15 mouse cellular contexts compared by ENCODE assay signal in genomic region chr2:116941816-116942215, GRCm38 (mm10).
DNase-seq lines count a peak whose midpoint lies in the region; ATAC-seq and TF ChIP-seq lines count a peak whose summit lies in the region.
"Had no signal": no experiment of that assay in that cellular context is flagged by ENCODE, and none has a peak within 500 bp of the region (broad histone marks: within the 10 kb centered on the region; RNA-seq: fewer than 3 reads in every experiment).

No protein-coding gene starts in this region.

- TF ChIP-seq CTCF in lung, adult 2 months (IDR thresholded peaks at IDR 0.05; ENCODE audit: insufficient read depth, low read length), result no peak

- H3K79me2 ChIP-seq in myocyte (ENCODE audit: control insufficient read depth, insufficient read depth), result no peaks in the 10 kb centered on the region

- no peak for ATAC-seq in intestine, embryonic 16.5 days
- ATAC-seq in intestine, embryonic 15.5 days, result no peak
- ATAC-seq in lung, embryonic 15.5 days (ENCODE audit: borderline replicate concordance, extremely low read depth, low FRiP score, low TSS enrichment), result peak; percentile 80
- peak; percentile 79 for ATAC-seq in lung, embryonic 16.5 days (ENCODE audit: low read depth)
- no peak for ATAC-seq in megakaryocyte-erythroid progenitor cell, adult 5-6 weeks (replicated peaks; ENCODE audit: low FRiP score, low TSS enrichment, poor library complexity, severe bottlenecking)
- ATAC-seq: forebrain, postnatal 0 days had no signal

- TF ChIP-seq POLR2A in lung, adult 2 months (IDR thresholded peaks at IDR 0.05; ENCODE audit: borderline replicate concordance, extremely low read depth, low read depth, low read length), result no peak
- no peak for TF ChIP-seq POLR2A in myocyte (IDR thresholded peaks at IDR 0.05; ENCODE audit: insufficient read length, low read depth)

- no peak overlapping the region for H3K9ac ChIP-seq in intestine, embryonic 16.5 days (ENCODE audit: low read depth, low read length)
- H3K9ac ChIP-seq in intestine, embryonic 15.5 days, result no peak overlapping the region
- H3K9ac ChIP-seq in lung, embryonic 15.5 days, result no peak overlapping the region
- H3K9ac ChIP-seq in lung, embryonic 16.5 days (ENCODE audit: low read length), result no peak overlapping the region
- H3K9ac ChIP-seq: forebrain, postnatal 0 days; heart, embryonic 13.5 days had no signal

- no peaks in the 10 kb centered on the region for H3K36me3 ChIP-seq in intestine, embryonic 16.5 days (ENCODE audit: control insufficient read depth, insufficient read depth, low read length)
- H3K36me3 ChIP-seq in intestine, embryonic 15.5 days, result no peaks in the 10 kb centered on the region
- H3K36me3 ChIP-seq in lung, embryonic 15.5 days, result no peaks in the 10 kb centered on the region
- H3K36me3 ChIP-seq in lung, embryonic 16.5 days (ENCODE audit: control insufficient read depth, insufficient read depth, low read length), result no peaks in the 10 kb centered on the region
- no peaks in the 10 kb centered on the region for H3K36me3 ChIP-seq in myocyte (ENCODE audit: control insufficient read depth, insufficient read depth)
- H3K36me3 ChIP-seq: heart, embryonic 13.5 days had no signal

- H3ac ChIP-seq in myocyte (ENCODE audit: control insufficient read depth, insufficient read length), result no peak overlapping the region

- no peak overlapping the region for H3K4me3 ChIP-seq in intestine, embryonic 16.5 days (ENCODE audit: low read length)
- H3K4me3 ChIP-seq in intestine, embryonic 15.5 days (replicated peaks), result no peak overlapping the region
- H3K4me3 ChIP-seq in lung, embryonic 15.5 days, result no peak overlapping the region
- H3K4me3 ChIP-seq in lung, adult 2 months (replicated peaks; ENCODE audit: extremely low read depth, low read depth, low read length), result no peak overlapping the region
- H3K4me3 ChIP-seq in lung, embryonic 16.5 days (ENCODE audit: low read length), result no peak overlapping the region
- no peak overlapping the region for H3K4me3 ChIP-seq in myocyte
- H3K4me3 ChIP-seq: heart, embryonic 13.5 days had no signal

- 58% methylated on average over 3 of the region's 3 CpGs for WGBS in intestine, embryonic 16.5 days
- 52% methylated on average over 3 of the region's 3 CpGs for WGBS in intestine, embryonic 15.5 days
- WGBS in lung, embryonic 15.5 days, result 12% methylated on average over 3 of the region's 3 CpGs
- WGBS in lung, adult 2 months, result 49% methylated on average over 3 of the region's 3 CpGs
- WGBS in lung, embryonic 16.5 days, result 16% methylated on average over 3 of the region's 3 CpGs

- peak overlapping the region; percentile 65; the same call in 1 of the 2 replicates for H3K27ac ChIP-seq in intestine, embryonic 16.5 days (ENCODE audit: low read length)
- no peak overlapping the region; the same call in 1 of the 2 replicates for H3K27ac ChIP-seq in intestine, embryonic 15.5 days
- H3K27ac ChIP-seq in lung, embryonic 15.5 days, result peak overlapping the region; percentile 84
- peak overlapping the region; percentile 89 for H3K27ac ChIP-seq in lung, embryonic 16.5 days (ENCODE audit: low read length)

- H3K4me2 ChIP-seq in intestine, embryonic 16.5 days (ENCODE audit: low read depth, low read length), result no peak overlapping the region
- no peak overlapping the region for H3K4me2 ChIP-seq in intestine, embryonic 15.5 days (replicated peaks)
- H3K4me2 ChIP-seq in lung, embryonic 15.5 days, result no peak overlapping the region
- peak overlapping the region; percentile 28; the same call in 1 of the 2 replicates for H3K4me2 ChIP-seq in lung, embryonic 16.5 days (ENCODE audit: low read depth, low read length)
- peak overlapping the region; percentile 33 for H3K4me2 ChIP-seq in myocyte (ENCODE audit: low read depth)
- H3K4me2 ChIP-seq: heart, embryonic 13.5 days; midbrain, embryonic 11.5 days had no signal

- no peak for DNase-seq in lung, adult 2 months
- no peak for DNase-seq in cerebellum, adult 11-12 months
- DNase-seq: adrenal gland, adult 2 months; cerebellum, postnatal 10 days; forebrain, postnatal 0 days; right cerebral cortex, postnatal 4 days had no signal

- H3K4me1 ChIP-seq in intestine, embryonic 16.5 days (ENCODE audit: control insufficient read depth, insufficient read depth, low read length), result 0 out of 2 replicates have a peak, but pooled peaks cover 3% of the 10 kb centered on the region
- H3K4me1 ChIP-seq in intestine, embryonic 15.5 days (replicated peaks), result no peaks in the 10 kb centered on the region; the same call in 1 of the 2 replicates
- peaks cover 24% of the 10 kb centered on the region for H3K4me1 ChIP-seq in lung, embryonic 15.5 days
- H3K4me1 ChIP-seq in lung, adult 2 months (ENCODE audit: control insufficient read depth, insufficient read depth, low read length), result peaks cover 8% of the 10 kb centered on the region; the same call in 1 of the 2 replicates
- H3K4me1 ChIP-seq in lung, embryonic 16.5 days (replicated peaks; ENCODE audit: control insufficient read depth, insufficient read depth, low read length), result peaks cover 22% of the 10 kb centered on the region

- no peaks in the 10 kb centered on the region for H3K27me3 ChIP-seq in intestine, embryonic 16.5 days (replicated peaks; ENCODE audit: control insufficient read depth, insufficient read depth, low read length)
- H3K27me3 ChIP-seq in intestine, embryonic 15.5 days (replicated peaks), result no peaks in the 10 kb centered on the region
- H3K27me3 ChIP-seq in lung, embryonic 15.5 days, result no peaks in the 10 kb centered on the region
- H3K27me3 ChIP-seq in lung, embryonic 16.5 days (ENCODE audit: control insufficient read depth, insufficient read depth, low read depth, low read length), result no peaks in the 10 kb centered on the region
- H3K27me3 ChIP-seq in myocyte (ENCODE audit: control insufficient read depth, insufficient read depth, insufficient read length), result no peaks in the 10 kb centered on the region
- H3K27me3 ChIP-seq: CH12.LX; heart, embryonic 13.5 days had no signal

- H3K9me3 ChIP-seq in intestine, embryonic 16.5 days (ENCODE audit: control insufficient read depth, low read length), result no peaks in the 10 kb centered on the region
- H3K9me3 ChIP-seq in intestine, embryonic 15.5 days, result no peaks in the 10 kb centered on the region
- H3K9me3 ChIP-seq in lung, embryonic 15.5 days, result no peaks in the 10 kb centered on the region
- no peaks in the 10 kb centered on the region for H3K9me3 ChIP-seq in lung, embryonic 16.5 days (ENCODE audit: control insufficient read depth, low read length)
- H3K9me3 ChIP-seq: heart, embryonic 13.5 days had no signal

TF ChIP-seq in myocyte, 11 proteins besides CTCF, POLR2A, EP300 and RAD21:
- TF ChIP-seq TCF12 (IDR thresholded peaks at IDR 0.05; ENCODE audit: insufficient read depth, poor library complexity, severe bottlenecking), result no peak

Comparison
In these comparisons a context has a peak if more than half of its experiments do, and no peak if none do; other contexts are left out.
1. H3K4me2 ChIP-seq: peak in lung, embryonic 16.5 days (single experiment) and myocyte (single experiment); none in intestine, embryonic 16.5 days (single experiment), intestine, embryonic 15.5 days (single experiment) and lung, embryonic 15.5 days (single experiment).
2. ATAC-seq: peak in lung, embryonic 15.5 days (single experiment) and lung, embryonic 16.5 days (single experiment); none in intestine, embryonic 16.5 days (single experiment), intestine, embryonic 15.5 days (single experiment) and megakaryocyte-erythroid progenitor cell, adult 5-6 weeks (single experiment).